In genomic region chr1:194049746-194050351, GRCm38 (mm10) we compare ENCODE assay signal across 21 mouse cellular contexts.
DNase-seq lines count a peak whose midpoint lies in the region; TF ChIP-seq lines count a peak whose summit lies in the region.
"Had no signal": no experiment of that assay in that cellular context is flagged by ENCODE, and none has a peak within 500 bp of the region (broad histone marks: within the 10 kb centered on the region; RNA-seq: fewer than 3 reads in every experiment).

No protein-coding gene starts in this region.

- peak overlapping the region; percentile 73; the same call in 1 of the 2 replicates for H3K27ac ChIP-seq in olfactory bulb, adult 2 months (ENCODE audit: insufficient read depth, low read depth, low read length)
- H3K27ac ChIP-seq: forebrain, embryonic 10.5 days; hindbrain, embryonic 10.5 days; hindbrain, postnatal 0 days; kidney, embryonic 15.5 days; liver, embryonic 15.5 days had no signal

- WGBS in olfactory bulb, adult 2 months: 19% methylated on average over 4 of the region's 4 CpGs

- no peak for TF ChIP-seq POLR2A in olfactory bulb, adult 2 months (IDR thresholded peaks at IDR 0.05; ENCODE audit: insufficient read depth, low read depth, low read length)

- DNase-seq in right cerebral cortex, adult 2 months (ENCODE audit: low spot score in 2 of 2): peak; percentile 55 to 58
- DNase-seq in right cerebral cortex, postnatal 4 days: no peak
- peak; percentile 38 to 87 for DNase-seq in frontal cortex, postnatal 36 days (ENCODE audit: low spot score in 2 of 2)
- no peak for DNase-seq in urinary bladder, postnatal 4 days (ENCODE audit: low spot score in 2 of 2)
- no peak for DNase-seq in adrenal gland, postnatal 36 days
- no peak for DNase-seq in heart, adult 11 months
- DNase-seq: adrenal gland, adult 8-10 months; cerebellum, adult 11 months; cerebellum, postnatal 36 days; gastrocnemius, postnatal 36 days; kidney, postnatal 4 days; midbrain, embryonic 14.5 days; spleen, adult 18-20 months; thymus, adult 2 months had no signal

- H3K4me1 ChIP-seq in olfactory bulb, adult 2 months (ENCODE audit: control insufficient read depth, insufficient read depth, low read length): no peaks in the 10 kb centered on the region
- H3K4me1 ChIP-seq: forebrain, embryonic 10.5 days; hindbrain, embryonic 10.5 days; kidney, embryonic 15.5 days; liver, embryonic 15.5 days had no signal

- no peak overlapping the region for H3K4me3 ChIP-seq in olfactory bulb, adult 2 months (ENCODE audit: insufficient read depth, low read depth, low read length)
- H3K4me3 ChIP-seq: forebrain, embryonic 10.5 days; hindbrain, embryonic 10.5 days; kidney, embryonic 15.5 days; liver, embryonic 15.5 days; myocyte had no signal

- TF ChIP-seq CTCF in olfactory bulb, adult 2 months (IDR thresholded peaks at IDR 0.05; ENCODE audit: insufficient read depth, low read depth, low read length): no peak

Comparison
In these comparisons a context has a peak if more than half of its experiments do, and no peak if none do; other contexts are left out.
1. DNase-seq: peak in right cerebral cortex, adult 2 months (2 of 2) and frontal cortex, postnatal 36 days (2 of 2); none in right cerebral cortex, postnatal 4 days (single experiment), urinary bladder, postnatal 4 days (0 of 2), adrenal gland, postnatal 36 days (0 of 2) and heart, adult 11 months (single experiment).